Mouse (Mus musculus) heart, embryonic 14.5 days (tissue): ENCODE measurements at regions not wholly inside any gene's neighbourhood (a gene's known extent, or its start where the extent isn't known, plus 50 kb on each side); places are given as distances from the start of the nearest gene placed in this dataset.

Source experiments
- ATAC-seq: fragments of 200-750 bp; cut with Nextera tagmentation; 2 replicates; pipeline ENCODE4 v1.8.0; 2017; ENCODE audit warnings: low read depth, moderate TSS enrichment; ENCODE audit not compliant: insufficient number of reproducible peaks, insufficient read depth, low FRiP score
- H3K27ac ChIP-seq, 2 experiments: fragments of 200-500 bp in 1 of 2; fragments of 300-500 bp in 1 of 2; sonication (generic) in 1 of 2; replicated peaks in 1 of 2; 2 replicates each; pipeline ENCODE4 v1.5.1; 2012 to 2014; ENCODE audit warnings: low read depth in 2 of 2, low read length in 2 of 2, control low read depth in 1 of 2, mild to moderate bottlenecking in 1 of 2, mixed read lengths in 1 of 2; ENCODE audit not compliant: control insufficient read depth in 1 of 2, insufficient read depth in 1 of 2
- H3K27me3 ChIP-seq: fragments of 300-500 bp; sonication (generic); 2 replicates; pipeline ENCODE4 v1.6.1; 2014; ENCODE audit warnings: mild to moderate bottlenecking, low read length, control low read depth; ENCODE audit not compliant: control insufficient read depth, insufficient read depth
- H3K36me3 ChIP-seq: fragments of 300-500 bp; sonication (generic); 2 replicates; pipeline ENCODE4 v1.6.1; 2014; ENCODE audit warnings: mild to moderate bottlenecking, control low read depth, low read length, mixed read lengths; ENCODE audit not compliant: control insufficient read depth, insufficient read depth
- H3K4me1 ChIP-seq, 2 experiments: fragments of 200-500 bp in 1 of 2; fragments of 300-500 bp in 1 of 2; sonication (generic) in 1 of 2; 2 replicates each; pipeline ENCODE4 v1.6.1; 2012 to 2014; ENCODE audit warnings: low read length in 2 of 2, control low read depth in 1 of 2, mixed read lengths in 1 of 2; ENCODE audit not compliant: control insufficient read depth in 2 of 2, insufficient read depth in 2 of 2
- H3K4me2 ChIP-seq: fragments of 300-500 bp; sonication (generic); 2 replicates; pipeline ENCODE4 v1.6.1; 2014; ENCODE audit warnings: mild to moderate bottlenecking, low read length
- H3K4me3 ChIP-seq, 2 experiments: fragments of 200-500 bp in 1 of 2; fragments of 300-500 bp in 1 of 2; sonication (generic) in 1 of 2; 2 replicates each; pipeline ENCODE4 v1.5.1; 2012 to 2014; ENCODE audit warnings: low read length in 2 of 2, mild to moderate bottlenecking in 2 of 2, control low read depth in 1 of 2, low read depth in 1 of 2, moderate library complexity in 1 of 2; ENCODE audit not compliant: control insufficient read depth in 1 of 2, insufficient read depth in 1 of 2
- H3K9ac ChIP-seq: fragments of 300-500 bp; sonication (generic); 2 replicates; pipeline ENCODE4 v1.6.1; 2014; ENCODE audit warnings: mild to moderate bottlenecking, low read length
- H3K9me3 ChIP-seq: fragments of 300-500 bp; sonication (generic); 2 replicates; pipeline ENCODE4 v1.6.1; 2016; ENCODE audit warnings: low read length, control low read depth; ENCODE audit not compliant: control insufficient read depth
- WGBS: fragments of 180-500 bp; shearing (Covaris S2); extraction: QIAGEN DNeasy Blood & Tissue Kit; methylation state at CpG from one replicate; pipeline ENCODE4 v1.1.7; 2014; 5-methylcytosine and 5-hydroxymethylcytosine counted together

DNA sequence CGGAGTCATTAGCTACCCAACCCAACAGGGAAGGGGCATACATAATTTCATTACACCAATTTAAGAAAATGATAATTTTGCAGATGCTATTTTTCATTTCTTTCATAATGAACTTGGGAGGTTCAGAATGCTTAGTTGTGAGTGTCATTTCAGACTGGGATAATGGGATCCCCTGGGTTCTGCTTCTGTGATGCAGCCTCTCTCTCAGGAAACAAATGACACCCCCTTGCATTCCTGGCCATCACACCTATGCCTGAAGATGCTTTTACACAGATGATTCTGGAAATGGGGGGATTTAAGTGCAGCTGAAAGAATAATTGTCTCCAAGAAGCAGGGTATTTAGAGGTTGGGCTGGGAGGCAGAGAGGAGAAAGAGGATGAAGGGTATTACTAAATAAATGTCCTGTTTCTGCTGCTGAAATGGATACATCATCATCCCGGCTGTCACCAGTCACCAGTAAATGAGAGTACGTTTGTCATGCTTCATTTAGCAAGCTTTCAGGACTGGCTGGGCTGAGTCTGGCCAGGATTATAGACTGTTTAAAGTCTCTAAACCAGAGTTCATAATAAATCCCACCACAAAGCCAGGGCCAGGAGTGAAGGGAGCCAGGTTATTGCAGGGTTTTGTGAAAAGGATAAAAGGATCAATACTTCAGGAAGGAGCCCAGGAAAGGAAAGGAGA lies 527.5 kb upstream of the Sptlc3 start:
- no peak overlapping the region for H3K27ac ChIP-seq
- no peak for ATAC-seq
- no peaks in the 10 kb centered on the region for H3K9me3 ChIP-seq
- H3K4me3 ChIP-seq: no peak overlapping the region
- no peaks in the 10 kb centered on the region for H3K4me1 ChIP-seq
- 69% methylated on average over 3 of the region's 3 CpGs for WGBS
- no peaks in the 10 kb centered on the region for H3K27me3 ChIP-seq
- H3K9ac ChIP-seq: no peak overlapping the region
- no peak overlapping the region for H3K4me2 ChIP-seq
- no peaks in the 10 kb centered on the region for H3K36me3 ChIP-seq

DNA sequence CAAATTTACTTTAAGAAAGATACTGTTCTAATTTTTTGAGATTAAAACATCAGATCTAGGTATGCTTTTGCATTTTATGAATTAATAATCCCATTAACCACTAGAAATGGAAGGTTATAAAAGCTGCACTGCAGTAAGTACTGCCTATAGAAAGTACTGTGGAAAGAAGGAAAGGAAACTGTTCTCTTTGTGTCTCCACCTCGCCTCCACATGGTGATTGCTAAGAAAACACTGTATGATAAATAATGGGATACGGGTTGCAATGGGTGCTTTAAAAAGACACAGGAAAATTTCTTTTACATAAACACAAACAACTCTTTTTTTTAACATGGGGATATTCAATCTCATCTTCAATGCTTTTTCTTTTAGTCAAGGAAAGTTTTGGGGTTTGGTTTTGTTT lies 519.2 kb upstream of the Sptlc3 start:
- no peak for ATAC-seq
- Histone ChIP-seq H3K4me2 (no peak overlapping the region), H3K27me3 (no peaks in the 10 kb centered on the region), H3K9me3 (no peaks in the 10 kb centered on the region), H3K4me3 (no peak overlapping the region), H3K27ac (no peak overlapping the region), H3K36me3 (no peaks in the 10 kb centered on the region), H3K9ac (no peak overlapping the region), H3K4me1 (no peaks in the 10 kb centered on the region)
- WGBS: 36% methylated on average over 2 of the region's 2 CpGs

DNA sequence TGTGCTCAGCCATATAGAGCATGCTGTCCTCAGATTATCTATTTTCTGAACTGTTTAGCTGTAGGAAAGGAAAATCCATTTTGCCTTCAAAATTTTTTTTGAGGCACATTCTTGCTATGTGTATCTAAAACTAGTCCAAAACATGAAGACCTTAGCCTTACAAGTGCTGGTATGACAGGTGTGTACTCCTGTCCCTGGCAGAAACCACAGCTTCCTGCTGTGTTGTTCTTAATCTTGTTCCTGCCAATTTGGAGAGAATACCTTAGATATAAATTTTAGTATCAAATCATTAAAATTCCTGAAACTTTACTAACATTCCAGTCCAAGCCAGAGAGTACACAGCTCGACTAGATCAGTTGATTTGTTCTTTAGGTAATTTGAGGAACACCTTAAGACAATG lies 503.7 kb upstream of the Sptlc3 start:
- ATAC-seq: no peak
- Histone ChIP-seq H3K9me3 (no peaks in the 10 kb centered on the region), H3K36me3 (no peaks in the 10 kb centered on the region), H3K27me3 (no peaks in the 10 kb centered on the region), H3K4me3 (no peak overlapping the region), H3K9ac (no peak overlapping the region), H3K4me2 (no peak overlapping the region), H3K27ac (no peak overlapping the region), H3K4me1 (no peaks in the 10 kb centered on the region)
- WGBS: 27% methylated on average over 1 of the region's 1 CpGs

DNA sequence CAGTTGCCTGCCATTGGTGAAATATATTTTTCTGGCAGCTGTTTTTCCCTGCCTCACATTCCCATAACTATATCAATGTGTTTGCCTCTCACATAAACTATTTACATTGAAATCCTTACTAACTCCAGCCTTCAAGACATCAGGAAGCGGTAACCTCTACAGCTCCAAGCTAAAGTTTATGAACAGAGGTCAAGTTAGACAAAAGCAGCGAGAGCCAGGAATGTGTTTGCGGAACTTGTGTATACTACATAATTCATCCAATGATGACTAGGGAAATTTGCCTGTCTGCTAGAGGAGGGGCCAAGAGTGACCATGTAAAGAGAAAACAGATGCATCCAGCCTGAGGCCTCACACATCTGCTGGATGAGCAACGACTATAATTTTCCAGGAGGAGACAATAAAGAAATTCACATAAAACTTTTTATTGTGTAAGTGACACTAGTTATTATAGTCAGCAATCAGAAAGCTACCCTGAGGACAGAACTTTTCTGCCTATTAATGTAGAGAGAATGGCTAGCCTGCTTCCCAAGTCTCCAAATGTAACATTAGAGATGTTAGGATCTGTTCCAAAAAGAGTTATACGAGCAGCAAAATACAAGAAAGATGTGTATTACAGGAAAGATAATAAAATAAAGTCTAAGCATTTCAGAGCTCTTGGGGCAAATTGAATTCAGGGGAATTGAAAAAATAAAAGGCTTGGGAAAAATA lies 461.5 kb upstream of the Sptlc3 start:
- H3K4me2 ChIP-seq: no peak overlapping the region
- no peak for ATAC-seq
- no peaks in the 10 kb centered on the region for H3K36me3 ChIP-seq
- no peak overlapping the region for H3K4me3 ChIP-seq
- no peaks in the 10 kb centered on the region for H3K9me3 ChIP-seq
- no peak overlapping the region for H3K9ac ChIP-seq
- H3K4me1 ChIP-seq: no peaks in the 10 kb centered on the region
- H3K27ac ChIP-seq: no peak overlapping the region
- no peaks in the 10 kb centered on the region for H3K27me3 ChIP-seq
- 79% methylated on average over 5 of the region's 5 CpGs for WGBS

- no peak overlapping the region for H3K9ac ChIP-seq
- no peaks in the 10 kb centered on the region for H3K9me3 ChIP-seq
- ATAC-seq: no peak
- 68% methylated on average over 3 of the region's 3 CpGs for WGBS
- H3K27ac ChIP-seq: no peak overlapping the region
- no peaks in the 10 kb centered on the region for H3K27me3 ChIP-seq
- H3K4me3 ChIP-seq: no peak overlapping the region
- no peak overlapping the region for H3K4me2 ChIP-seq
- H3K4me1 ChIP-seq: no peaks in the 10 kb centered on the region
- no peaks in the 10 kb centered on the region for H3K36me3 ChIP-seq
These were observed 458.9 kb upstream of the Sptlc3 start for GRCm38 (mm10) chr2:139034800-139035199.

DNA sequence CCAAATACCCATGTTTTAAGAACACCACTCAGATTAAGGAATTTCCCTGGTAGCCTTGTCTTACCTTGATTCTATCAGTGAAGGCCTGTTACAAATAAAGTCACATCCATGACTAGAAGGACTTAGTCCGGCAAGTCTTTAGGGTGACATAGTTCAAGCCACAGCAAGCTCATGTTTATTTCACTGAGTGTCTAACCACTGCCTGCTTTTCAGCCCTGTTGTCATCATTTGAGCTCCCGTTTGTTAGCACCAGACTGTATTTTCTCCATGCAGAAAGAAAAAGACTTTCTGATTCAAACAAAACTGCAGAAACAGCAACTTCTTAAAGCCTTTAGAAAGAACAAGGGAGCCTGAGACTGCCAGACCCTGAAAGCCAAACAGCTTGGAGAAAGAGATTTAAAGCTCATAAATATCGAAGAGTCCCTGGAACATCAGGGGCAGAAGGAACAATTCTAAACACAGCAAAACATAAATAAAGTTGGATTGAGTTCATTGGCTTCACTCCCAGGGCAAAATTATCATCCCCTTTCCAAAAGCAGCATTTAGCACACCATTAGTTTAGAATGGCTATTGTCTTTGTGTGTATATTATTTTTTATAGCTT lies 451.9 kb upstream of the Sptlc3 start:
- ATAC-seq: no peak
- H3K36me3 ChIP-seq: no peaks in the 10 kb centered on the region
- no peaks in the 10 kb centered on the region for H3K4me1 ChIP-seq
- no peak overlapping the region for H3K9ac ChIP-seq
- H3K4me3 ChIP-seq: no peak overlapping the region
- WGBS: 82% methylated on average over 3 of the region's 3 CpGs
- H3K27me3 ChIP-seq: no peaks in the 10 kb centered on the region
- H3K9me3 ChIP-seq: no peaks in the 10 kb centered on the region
- no peak overlapping the region for H3K4me2 ChIP-seq
- H3K27ac ChIP-seq: no peak overlapping the region

- no peak overlapping the region for H3K4me2 ChIP-seq
- no peaks in the 10 kb centered on the region for H3K36me3 ChIP-seq
- no peaks in the 10 kb centered on the region for H3K9me3 ChIP-seq
- no peaks in the 10 kb centered on the region for H3K4me1 ChIP-seq
- no peak overlapping the region for H3K4me3 ChIP-seq
- H3K27ac ChIP-seq: no peak overlapping the region
- ATAC-seq: no peak
- WGBS: 78% methylated on average over 3 of the region's 3 CpGs
- no peaks in the 10 kb centered on the region for H3K27me3 ChIP-seq
- no peak overlapping the region for H3K9ac ChIP-seq
These were observed 449.0 kb upstream of the Sptlc3 start for GRCm38 (mm10) chr2:139044684-139045083.
